Mouse (Mus musculus) right cerebral cortex, postnatal 25 days (tissue): Measurements from ENCODE around the gene Mbnl2.

ENCODE experiments used
- DNase-seq: peaks from one replicate; pipeline ENCODE4 v3.0.0; 2022

Mbnl2 gene

GRCm38 (mm10) chr14:120390231-120390944, 114.9 kb downstream of the Mbnl2 start:
- DNase-seq: no peak

GRCm38 (mm10) chr14:120391701-120392100, 116.2 kb downstream of the Mbnl2 start:
- DNase-seq: peak; percentile 64

- DNase-seq: no peak
Observed at GRCm38 (mm10) chr14:120392441-120392840, 117.0 kb downstream of the Mbnl2 start.

GRCm38 (mm10) chr14:120393441-120393840, 118.0 kb downstream of the Mbnl2 start:
- DNase-seq: no peak

GRCm38 (mm10) chr14:120394216-120394615, 118.7 kb downstream of the Mbnl2 start:
- DNase-seq: no peak

GRCm38 (mm10) chr14:120394827-120395226, 119.4 kb downstream of the Mbnl2 start:
- DNase-seq: no peak

GRCm38 (mm10) chr14:120395501-120395900, 120.0 kb downstream of the Mbnl2 start:
- no peak for DNase-seq

GRCm38 (mm10) chr14:120397871-120398647, 122.6 kb downstream of the Mbnl2 start:
- DNase-seq: peak; percentile 70

- DNase-seq: no peak
Observed at GRCm38 (mm10) chr14:120399614-120400013, 124.1 kb downstream of the Mbnl2 start.

- DNase-seq: no peak
Observed at GRCm38 (mm10) chr14:120401158-120401557, 125.7 kb downstream of the Mbnl2 start.

- no peak for DNase-seq
Observed at GRCm38 (mm10) chr14:120402715-120403114, 127.2 kb downstream of the Mbnl2 start.

- DNase-seq: no peak
Observed at GRCm38 (mm10) chr14:120404364-120404763, 128.9 kb downstream of the Mbnl2 start.

- no peak for DNase-seq
Observed at GRCm38 (mm10) chr14:120404811-120405582, 129.5 kb downstream of the Mbnl2 start.

GRCm38 (mm10) chr14:120405597-120405996, 130.1 kb downstream of the Mbnl2 start:
- no peak for DNase-seq

- no peak for DNase-seq
Observed at GRCm38 (mm10) chr14:120406271-120406670, 130.8 kb downstream of the Mbnl2 start.

GRCm38 (mm10) chr14:120406820-120407219, 131.4 kb downstream of the Mbnl2 start:
- DNase-seq: no peak

- DNase-seq: peak; percentile 44
Observed at GRCm38 (mm10) chr14:120409854-120410253, 134.4 kb downstream of the Mbnl2 start.

GRCm38 (mm10) chr14:120416886-120417285, 141.4 kb downstream of the Mbnl2 start:
- no peak for DNase-seq

- no peak for DNase-seq
Observed at GRCm38 (mm10) chr14:120418964-120419363, 143.5 kb downstream of the Mbnl2 start.

- DNase-seq: no peak
Observed at GRCm38 (mm10) chr14:120428497-120428896, 153.0 kb downstream of the Mbnl2 start.

GRCm38 (mm10) chr14:120432773-120433172, 157.3 kb downstream of the Mbnl2 start:
- no peak for DNase-seq

GRCm38 (mm10) chr14:120433931-120434398, 158.5 kb downstream of the Mbnl2 start:
- DNase-seq: no peak

GRCm38 (mm10) chr14:120434831-120435230, 159.4 kb downstream of the Mbnl2 start:
- DNase-seq: no peak
